Mouse (Mus musculus) stomach, embryonic 14.5 days (tissue): ENCODE data around the gene Chek2. TPM values are rescaled to one million over a fixed set of nuclear protein-coding genes. Genes with fewer than 3 reads are reported as not detected.

Experiments used
- ATAC-seq: fragments of 200-750 bp; cut with Nextera tagmentation; 2 replicates; pipeline ENCODE4 v1.8.0; 2017; ENCODE audit warnings: low read depth, moderate TSS enrichment; ENCODE audit not compliant: insufficient number of reproducible peaks, insufficient read depth, low FRiP score
- H3K27ac ChIP-seq: fragments of 300-500 bp; sonication (generic); 2 replicates; pipeline ENCODE4 v1.5.1; 2014; ENCODE audit warnings: mild to moderate bottlenecking, low read length, moderate library complexity, mixed read lengths
- H3K27me3 ChIP-seq: fragments of 300-500 bp; sonication (generic); 2 replicates; pipeline ENCODE4 v1.6.1; 2014; ENCODE audit warnings: low read length, control low read depth, mixed read lengths; ENCODE audit not compliant: control insufficient read depth, insufficient read depth
- H3K36me3 ChIP-seq: fragments of 300-500 bp; sonication (generic); 2 replicates; pipeline ENCODE4 v1.6.1; 2014; ENCODE audit warnings: mild to moderate bottlenecking, control low read depth, low read length, moderate library complexity, mixed read lengths; ENCODE audit not compliant: control insufficient read depth, insufficient read depth
- H3K4me1 ChIP-seq: fragments of 300-500 bp; sonication (generic); 2 replicates; pipeline ENCODE4 v1.6.1; 2014; ENCODE audit warnings: low read length, control low read depth, mixed read lengths; ENCODE audit not compliant: control insufficient read depth, insufficient read depth
- H3K4me2 ChIP-seq: fragments of 300-500 bp; sonication (generic); replicated peaks from 2 replicates; pipeline ENCODE4 v1.6.1; 2014; ENCODE audit warnings: low read depth, low read length, control low read depth
- H3K4me3 ChIP-seq: fragments of 300-500 bp; sonication (generic); 2 replicates; pipeline ENCODE4 v1.5.1; 2014; ENCODE audit warnings: low read depth, low read length, control low read depth
- H3K9ac ChIP-seq: fragments of 300-500 bp; sonication (generic); replicated peaks from 2 replicates; pipeline ENCODE4 v1.6.1; 2014; ENCODE audit warnings: low read depth, mild to moderate bottlenecking, control low read depth, low read length, moderate library complexity, mixed read lengths
- H3K9me3 ChIP-seq: fragments of 300-500 bp; sonication (generic); 2 replicates; pipeline ENCODE4 v1.6.1; 2016; ENCODE audit warnings: low read depth, low read length, control low read depth; ENCODE audit not compliant: control insufficient read depth
- WGBS: fragments of 180-500 bp; shearing (Covaris S2); extraction: QIAGEN DNeasy Blood & Tissue Kit; methylation state at CpG from one replicate; pipeline ENCODE4 v1.1.7; 2014; 5-methylcytosine and 5-hydroxymethylcytosine counted together
- polyA plus RNA-seq: library from polyadenylated mRNA; unstranded; fragments of >200 nt; fragmentation: Nextera tagmentation; extraction: Ambion mirVana; gene quantifications from 2 replicates; pipeline ENCODE4 v1.2.1, GENCODE M21; 2014

Gene Chek2
- polyA plus RNA-seq, 1 experiment from 2014 or later = 32.1 TPM

DNA sequence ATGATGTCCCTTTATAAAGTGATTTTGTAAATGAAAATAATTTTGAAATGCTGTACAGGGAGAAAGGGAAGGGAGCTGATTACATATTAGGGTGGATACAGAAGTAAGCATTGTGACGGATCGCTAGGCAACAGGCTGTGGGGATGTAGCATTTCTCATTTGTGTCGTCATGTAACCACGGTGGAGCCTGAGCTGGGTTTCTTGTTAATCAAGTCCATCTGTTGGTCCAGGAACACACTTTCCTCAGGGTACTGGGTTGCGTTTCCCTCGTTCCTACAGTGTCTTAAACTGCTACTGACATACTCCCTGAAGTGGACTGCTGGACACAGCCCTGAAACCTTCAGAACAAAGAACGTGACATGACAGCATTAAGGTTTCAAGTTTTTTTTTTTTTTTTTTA is 58.4 kb downstream of the Chek2 start:
- Histone ChIP-seq H3K36me3 (peaks cover 12% of the 10 kb centered on the region; the same call in 1 of the 2 replicates), H3K4me2 (no peak overlapping the region), H3K4me1 (no peaks in the 10 kb centered on the region), H3K27ac (no peak overlapping the region), H3K27me3 (no peaks in the 10 kb centered on the region), H3K9me3 (no peaks in the 10 kb centered on the region), H3K4me3 (no peak overlapping the region), H3K9ac (no peak overlapping the region)
- WGBS = 73% methylated on average over 7 of the region's 7 CpGs
- ATAC-seq = no peak

DNA sequence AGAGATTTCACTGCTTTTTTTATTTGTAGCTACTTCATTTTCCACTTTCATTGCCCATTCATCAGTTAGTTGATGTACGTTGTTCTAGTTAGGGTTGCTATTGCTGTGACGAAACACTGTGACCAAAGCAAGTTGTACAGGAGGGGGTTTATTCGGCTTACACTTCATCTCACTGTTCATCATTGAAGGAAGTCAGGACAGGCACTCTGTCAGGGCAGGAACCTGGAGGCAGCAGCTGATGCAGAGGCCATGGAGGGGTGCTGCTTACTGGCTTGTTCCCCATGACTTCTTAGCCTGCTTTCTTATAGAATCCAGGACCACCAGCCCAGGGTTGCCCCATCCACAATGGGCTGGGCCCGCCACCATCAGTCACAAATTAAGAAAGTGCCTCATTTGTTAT is 59.0 kb downstream of the Chek2 start:
- H3K27ac ChIP-seq = no peak overlapping the region
- H3K36me3 ChIP-seq = peaks cover 11% of the 10 kb centered on the region; the same call in 1 of the 2 replicates
- no peaks in the 10 kb centered on the region for H3K9me3 ChIP-seq
- H3K27me3 ChIP-seq = no peaks in the 10 kb centered on the region
- H3K9ac ChIP-seq = no peak overlapping the region
- no peaks in the 10 kb centered on the region for H3K4me1 ChIP-seq
- ATAC-seq = no peak
- 94% methylated on average over 4 of the region's 4 CpGs for WGBS
- no peak overlapping the region for H3K4me3 ChIP-seq
- H3K4me2 ChIP-seq = no peak overlapping the region

DNA sequence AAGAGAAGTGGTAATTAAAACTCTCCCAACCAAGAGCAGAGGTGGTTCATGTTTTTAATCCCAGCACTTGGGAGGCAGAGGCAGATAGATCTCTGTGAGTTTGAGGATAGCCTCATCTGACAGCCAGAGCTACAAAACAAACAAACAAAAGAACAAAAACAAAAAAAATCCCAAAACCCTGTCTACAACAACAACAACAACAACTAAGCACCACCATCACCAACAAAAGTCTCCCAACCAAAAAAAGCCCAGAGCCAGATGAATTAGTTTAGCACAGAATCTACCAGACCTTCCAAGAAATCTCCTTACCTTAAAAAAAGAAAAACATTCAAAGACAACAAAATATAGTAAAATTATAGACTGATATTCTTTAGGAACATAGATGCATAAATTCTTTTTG is 60.6 kb downstream of the Chek2 start:
- no peak overlapping the region for H3K4me3 ChIP-seq
- H3K36me3 ChIP-seq = peaks cover under 1% of the 10 kb centered on the region; the same call in 1 of the 2 replicates
- no peak overlapping the region for H3K4me2 ChIP-seq
- no peaks in the 10 kb centered on the region for H3K27me3 ChIP-seq
- H3K9ac ChIP-seq = no peak overlapping the region
- H3K4me1 ChIP-seq = no peaks in the 10 kb centered on the region
- H3K9me3 ChIP-seq = no peaks in the 10 kb centered on the region
- no peak overlapping the region for H3K27ac ChIP-seq
- no peak for ATAC-seq

DNA sequence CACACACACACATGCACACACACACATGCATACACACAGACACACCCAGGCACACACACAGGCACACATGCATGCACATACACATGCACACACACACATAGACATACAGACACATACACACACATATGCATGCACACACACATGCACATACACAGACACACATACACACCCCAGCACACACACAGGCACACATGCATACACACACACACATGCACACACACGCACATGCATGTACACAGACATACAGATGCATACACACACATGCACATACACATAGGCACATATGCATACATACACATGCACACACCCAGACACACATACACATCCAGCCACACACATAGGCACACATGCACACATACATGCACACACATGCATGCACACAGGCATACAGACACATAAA is 66.9 kb downstream of the Chek2 start:
- 95% methylated on average over 1 of the region's 1 CpGs for WGBS
- Histone ChIP-seq H3K27me3 (no peaks in the 10 kb centered on the region), H3K9me3 (no peaks in the 10 kb centered on the region; the same call in 1 of the 2 replicates), H3K4me1 (no peaks in the 10 kb centered on the region), H3K9ac (no peak overlapping the region), H3K4me2 (no peak overlapping the region), H3K27ac (no peak overlapping the region), H3K4me3 (no peak overlapping the region), H3K36me3 (no peaks in the 10 kb centered on the region)
- ATAC-seq = no peak

DNA sequence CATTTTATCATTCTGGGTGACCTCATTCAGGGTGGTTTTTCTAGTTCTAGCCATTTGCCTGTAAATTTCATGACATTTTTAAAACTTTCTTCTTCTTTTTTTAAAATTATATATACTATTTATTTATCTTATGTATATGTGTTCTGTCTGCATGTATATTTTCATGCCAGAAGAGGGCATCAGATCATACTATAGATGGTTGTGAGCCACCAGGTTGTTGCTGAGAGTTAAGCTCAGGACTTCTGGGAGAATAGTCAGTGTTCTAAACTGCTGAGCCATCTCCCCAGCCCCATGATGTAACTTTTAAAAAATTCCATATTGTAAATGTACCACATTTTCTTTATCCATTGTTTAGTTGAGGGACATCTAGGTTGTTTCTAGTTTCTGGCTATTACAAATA is 69.1 kb downstream of the Chek2 start:
- no peak overlapping the region for H3K9ac ChIP-seq
- H3K27ac ChIP-seq = no peak overlapping the region
- no peak for ATAC-seq
- no peak overlapping the region for H3K4me2 ChIP-seq
- H3K27me3 ChIP-seq = no peaks in the 10 kb centered on the region
- no peak overlapping the region for H3K4me3 ChIP-seq
- no peaks in the 10 kb centered on the region for H3K4me1 ChIP-seq
- no peaks in the 10 kb centered on the region for H3K36me3 ChIP-seq
- no peaks in the 10 kb centered on the region; the same call in 1 of the 2 replicates for H3K9me3 ChIP-seq

DNA sequence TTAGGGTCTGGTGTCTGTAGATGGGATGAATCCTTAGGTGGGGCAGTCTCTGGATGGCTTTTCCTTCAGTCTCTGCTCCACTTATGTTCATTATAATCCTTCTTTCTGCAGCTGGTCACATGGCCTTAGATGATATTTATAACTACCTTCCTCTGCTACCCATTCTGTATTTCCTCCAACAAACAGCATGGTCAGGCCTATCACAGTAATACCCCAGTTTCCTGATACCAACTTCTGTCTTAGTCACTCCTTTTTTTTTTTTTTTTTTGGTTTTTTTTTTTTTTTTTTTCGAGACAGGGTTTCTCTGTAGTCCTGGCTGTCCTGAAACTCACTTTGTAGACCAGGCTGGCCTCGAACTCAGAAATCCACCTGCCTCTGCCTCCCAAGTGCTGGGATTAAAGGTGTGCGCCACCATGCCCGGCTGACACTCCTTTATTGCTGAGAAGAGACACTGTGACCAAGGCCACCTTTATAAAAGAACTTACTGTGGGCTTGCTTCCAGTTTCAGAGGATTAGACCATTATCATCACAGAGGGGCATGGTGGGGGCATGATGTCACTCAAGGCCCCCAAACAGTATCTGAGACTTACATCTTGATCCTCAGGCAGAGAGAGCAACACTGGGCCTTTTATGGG is 70.3 kb downstream of the Chek2 start:
- Histone ChIP-seq H3K36me3 (no peaks in the 10 kb centered on the region), H3K9ac (no peak overlapping the region), H3K27me3 (no peaks in the 10 kb centered on the region), H3K4me1 (no peaks in the 10 kb centered on the region), H3K4me2 (no peak overlapping the region), H3K4me3 (no peak overlapping the region), H3K27ac (no peak overlapping the region), H3K9me3 (no peaks in the 10 kb centered on the region; the same call in 1 of the 2 replicates)
- 86% methylated on average over 4 of the region's 4 CpGs for WGBS
- ATAC-seq = no peak

DNA sequence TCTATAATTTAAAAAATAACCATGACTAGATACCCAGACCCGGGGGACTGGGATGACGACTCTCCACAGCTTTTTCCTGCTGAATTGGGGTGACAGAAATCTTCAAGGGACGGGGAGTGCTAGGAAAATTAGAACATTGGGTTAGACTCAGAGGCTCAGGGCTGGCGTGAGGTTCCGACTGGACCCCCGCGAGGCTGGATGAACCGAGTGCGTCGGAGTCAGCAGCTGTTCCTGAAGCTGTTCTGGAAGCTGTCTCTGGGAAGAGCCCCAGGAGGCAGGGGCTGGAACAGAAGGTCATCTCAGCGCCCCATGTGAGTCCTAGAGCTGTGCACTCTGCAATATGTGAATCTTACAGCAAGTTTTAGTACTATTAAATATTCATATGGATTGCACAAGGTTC is 75.1 kb downstream of the Chek2 start:
- no peaks in the 10 kb centered on the region for H3K36me3 ChIP-seq
- 84% methylated on average over 11 of the region's 11 CpGs for WGBS
- no peak overlapping the region for H3K4me2 ChIP-seq
- no peak for ATAC-seq
- no peak overlapping the region for H3K27ac ChIP-seq
- no peak overlapping the region for H3K4me3 ChIP-seq
- H3K4me1 ChIP-seq = no peaks in the 10 kb centered on the region
- H3K27me3 ChIP-seq = no peaks in the 10 kb centered on the region
- H3K9ac ChIP-seq = no peak overlapping the region
- no peaks in the 10 kb centered on the region for H3K9me3 ChIP-seq

DNA sequence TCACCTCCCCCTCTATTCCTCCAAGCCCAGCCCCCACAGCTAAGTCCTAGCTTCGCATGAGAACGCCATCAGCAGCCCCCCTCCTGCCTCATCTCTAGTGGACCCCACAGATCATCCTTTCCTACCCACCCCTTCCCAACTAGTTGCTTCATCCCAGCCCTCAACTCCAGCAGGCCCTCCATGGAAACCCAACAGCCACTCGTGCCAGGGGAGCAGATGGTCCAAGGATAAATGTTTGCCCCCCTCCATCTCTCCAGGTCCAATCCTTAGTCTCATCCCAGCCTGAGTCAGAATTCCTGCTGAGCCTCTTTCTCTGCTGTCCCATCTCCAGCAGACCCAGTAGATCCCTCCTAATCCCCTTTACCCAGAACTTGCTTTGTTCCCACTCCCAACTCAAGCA is 76.5 kb downstream of the Chek2 start:
- no peak overlapping the region for H3K9ac ChIP-seq
- no peak overlapping the region for H3K4me3 ChIP-seq
- WGBS = 73% methylated on average over 3 of the region's 3 CpGs
- H3K27ac ChIP-seq = no peak overlapping the region
- H3K9me3 ChIP-seq = no peaks in the 10 kb centered on the region
- ATAC-seq = no peak
- no peaks in the 10 kb centered on the region for H3K27me3 ChIP-seq
- no peak overlapping the region for H3K4me2 ChIP-seq
- no peaks in the 10 kb centered on the region for H3K36me3 ChIP-seq
- H3K4me1 ChIP-seq = no peaks in the 10 kb centered on the region

DNA sequence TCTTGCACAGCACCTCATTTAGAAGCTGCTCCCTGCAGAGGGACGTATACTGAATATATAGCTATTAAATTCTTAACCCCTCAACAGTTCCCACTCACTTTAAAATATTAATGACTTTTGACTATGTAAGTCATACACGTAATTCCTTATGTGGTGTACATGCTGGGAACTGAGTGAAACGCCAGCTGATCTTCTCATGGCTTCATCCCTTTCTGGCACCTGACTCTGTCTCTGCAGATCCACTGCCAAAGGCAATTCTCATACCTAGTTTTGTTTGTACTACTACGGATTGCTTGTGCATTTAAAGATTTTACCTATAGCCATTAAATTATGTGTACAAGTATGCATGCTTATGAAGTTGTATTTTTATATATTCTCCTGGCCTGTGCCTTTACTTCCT is 79.8 kb downstream of the Chek2 start:
- Histone ChIP-seq H3K4me3 (no peak overlapping the region), H3K9me3 (no peaks in the 10 kb centered on the region), H3K27me3 (no peaks in the 10 kb centered on the region), H3K4me1 (no peaks in the 10 kb centered on the region), H3K9ac (no peak overlapping the region), H3K4me2 (no peak overlapping the region), H3K36me3 (no peaks in the 10 kb centered on the region), H3K27ac (no peak overlapping the region)
- 84% methylated on average over 4 of the region's 4 CpGs for WGBS
- no peak for ATAC-seq
